Mouse (Mus musculus): ENCODE data around the gene Vmn2r5. TPM values are rescaled to one million over a fixed set of nuclear protein-coding genes. Genes with fewer than 3 reads are reported as not detected.

Vmn2r5 gene
- polyA plus RNA-seq (2017; shearing (Covaris generic)): not detected

GRCm38 (mm10) chr3:64509742-64510141 is at the start of gene Vmn2r5:
Gene Vmn2r5 (minus strand): TSS chr3:64509842.

Other genes starting within 250 kb of the Vmn2r5 start
- 0.14 TPM for gene Vmn2r3, start 220.1 kb downstream of the Vmn2r5 start, polyA plus RNA-seq (2017; shearing (Covaris generic))
- gene Vmn2r4, start 94.5 kb downstream of the Vmn2r5 start, polyA plus RNA-seq (2017; shearing (Covaris generic)): not detected
- 0.04 TPM for gene Vmn2r6, start 56.0 kb upstream of the Vmn2r5 start, polyA plus RNA-seq (2017; shearing (Covaris generic))

All from naive thymus-derived CD4-positive, alpha-beta T cell, adult 5 months (primary cell).